Mouse (Mus musculus): Measurements from ENCODE around the gene Cers6.

The Cers6 gene

DNA sequence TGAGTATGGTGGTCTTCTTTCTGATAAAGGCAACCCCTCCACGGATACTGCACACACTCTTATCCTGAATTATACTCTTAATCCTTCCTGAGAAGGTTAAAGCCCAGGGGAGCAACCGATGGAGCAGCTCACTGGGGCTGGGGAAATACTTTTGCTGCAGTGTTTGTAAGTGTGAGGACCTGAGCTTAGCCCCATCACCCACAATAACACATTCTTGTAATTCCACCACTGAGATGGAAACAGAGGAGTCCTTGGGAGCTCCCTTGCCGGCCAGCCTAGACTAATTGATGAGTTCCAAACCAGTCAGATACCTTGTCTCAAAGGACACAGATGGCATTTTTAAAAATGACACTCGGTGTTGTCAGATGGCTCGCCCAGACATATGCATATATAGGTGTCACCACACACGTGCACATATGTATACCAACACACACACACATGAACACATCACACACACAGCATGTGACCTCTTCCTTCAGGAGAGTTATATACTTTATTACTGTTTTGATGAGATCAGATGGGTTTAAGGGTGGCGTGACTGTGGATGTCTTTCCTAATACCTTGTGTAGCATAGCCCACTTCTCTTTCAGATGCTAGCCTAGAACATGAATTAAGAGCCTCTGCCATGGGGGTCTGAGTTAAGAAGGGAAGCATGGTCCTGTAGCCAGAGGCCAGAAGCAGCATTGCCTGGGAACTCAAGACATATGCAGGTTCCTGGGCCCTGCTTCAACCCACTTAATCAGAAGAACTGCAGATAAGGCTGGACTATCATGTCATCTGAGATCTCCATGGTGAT is 210.4 kb downstream of the Cers6 start:
- DNase-seq (ENCODE audit: low spot score): no peak

DNA sequence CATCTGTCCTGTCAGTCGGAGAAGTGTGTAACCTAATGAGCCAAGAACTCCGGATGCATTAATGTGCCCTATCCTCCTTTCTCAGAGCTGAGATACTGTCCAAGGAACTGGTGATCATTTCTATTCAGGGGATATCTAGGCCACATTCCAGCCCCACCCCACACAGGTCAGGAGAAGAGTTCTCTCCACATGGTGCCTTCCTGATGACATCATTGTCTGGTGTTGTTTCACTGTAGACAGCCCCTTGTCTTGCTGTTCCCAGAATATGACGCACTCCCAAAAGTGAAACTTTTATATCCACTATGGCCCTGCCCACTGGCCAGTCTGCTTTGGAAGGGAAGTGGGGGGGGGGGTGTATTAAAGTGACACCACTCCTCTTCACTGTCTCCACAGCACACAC is 215.9 kb downstream of the Cers6 start:
- no peak for DNase-seq (ENCODE audit: low spot score)

DNA sequence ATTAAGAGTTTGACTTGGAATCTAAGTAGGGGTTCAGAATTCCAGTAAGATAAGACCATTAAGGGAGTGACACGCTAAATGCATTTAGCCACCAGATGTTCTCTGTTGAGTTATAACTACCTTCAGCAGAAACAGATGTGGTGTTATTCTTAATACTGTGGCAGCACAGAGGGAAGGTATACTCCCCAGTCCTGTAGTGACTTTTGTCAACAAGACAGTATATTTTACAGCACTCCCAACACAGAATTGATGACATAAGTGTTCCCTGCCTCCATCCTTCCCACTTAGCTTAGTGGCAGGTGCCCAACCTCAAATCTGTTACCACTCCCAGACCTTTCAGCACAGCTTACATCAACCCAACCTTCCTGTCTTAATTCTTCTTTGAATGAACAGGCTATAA is 219.5 kb downstream of the Cers6 start:
- no peak for DNase-seq (ENCODE audit: low spot score)

DNA sequence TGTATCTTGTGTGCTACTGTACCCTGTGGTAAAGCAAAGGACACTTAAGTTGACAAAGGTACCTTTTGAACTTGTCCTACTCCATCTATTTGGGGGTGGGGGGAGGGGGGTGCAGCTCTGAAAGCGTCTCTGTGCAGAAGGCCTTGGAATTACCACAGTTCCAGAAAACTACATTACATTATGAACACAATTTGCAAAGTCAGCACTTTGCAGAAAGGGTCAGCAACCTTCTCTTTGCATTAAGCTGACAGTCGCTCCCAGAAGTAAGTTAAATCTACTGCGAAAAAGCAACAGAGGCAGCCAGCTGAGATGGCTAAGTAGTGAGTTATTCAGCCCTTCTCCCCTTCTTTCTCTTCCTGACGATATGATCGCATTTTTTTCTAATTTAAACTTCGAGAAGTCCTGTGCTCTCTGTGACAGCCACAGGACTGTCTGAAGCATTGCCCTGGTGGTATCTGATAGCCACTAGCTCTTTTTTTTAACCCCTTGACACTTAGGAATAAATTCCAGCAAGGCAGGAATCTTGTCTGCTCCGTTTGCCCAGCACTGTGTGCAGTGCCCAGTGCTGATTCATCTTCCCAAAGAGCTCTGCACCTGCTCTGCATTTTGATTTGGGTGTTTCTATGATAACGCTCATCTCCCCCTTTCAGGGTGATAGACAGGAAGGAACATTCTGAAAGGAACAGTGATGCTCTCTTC is 221.4 kb downstream of the Cers6 start:
- DNase-seq (ENCODE audit: low spot score): no peak

DNA sequence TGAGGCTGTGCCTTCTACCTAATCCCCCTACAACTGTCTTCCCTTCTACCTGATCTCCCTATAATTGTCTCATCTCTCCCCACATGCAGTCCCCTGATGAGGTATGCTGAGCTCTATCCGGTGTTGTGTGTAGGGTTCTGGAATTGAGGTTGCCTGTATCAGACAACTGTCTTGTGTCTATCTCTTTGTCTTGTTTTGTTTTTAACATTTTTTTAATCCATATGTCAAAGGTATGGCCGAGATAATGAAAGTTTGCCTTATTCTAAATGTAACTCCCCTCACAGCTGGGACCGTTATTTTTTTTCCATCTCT is 221.9 kb downstream of the Cers6 start:
- no peak for DNase-seq (ENCODE audit: low spot score)

DNA sequence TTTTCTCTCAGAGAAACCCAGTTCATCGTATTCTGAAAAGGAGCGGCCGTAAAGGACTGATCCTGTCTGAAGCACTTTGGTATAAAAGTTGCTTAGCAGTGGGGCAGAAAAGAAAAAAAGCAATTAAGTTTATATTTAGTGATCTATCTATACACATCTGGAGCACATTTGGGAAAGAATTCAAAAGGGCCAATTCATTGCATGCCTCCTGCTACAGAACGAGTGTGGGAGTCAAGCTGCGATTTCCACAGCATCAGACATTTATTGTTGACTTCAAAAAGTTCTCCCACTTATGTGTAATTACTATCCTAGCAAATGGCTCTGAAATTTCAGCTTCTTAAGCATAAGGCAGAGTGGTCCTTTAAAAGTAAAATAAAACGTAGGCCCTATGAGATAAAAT is 223.2 kb downstream of the Cers6 start:
- DNase-seq (ENCODE audit: low spot score): no peak

DNA sequence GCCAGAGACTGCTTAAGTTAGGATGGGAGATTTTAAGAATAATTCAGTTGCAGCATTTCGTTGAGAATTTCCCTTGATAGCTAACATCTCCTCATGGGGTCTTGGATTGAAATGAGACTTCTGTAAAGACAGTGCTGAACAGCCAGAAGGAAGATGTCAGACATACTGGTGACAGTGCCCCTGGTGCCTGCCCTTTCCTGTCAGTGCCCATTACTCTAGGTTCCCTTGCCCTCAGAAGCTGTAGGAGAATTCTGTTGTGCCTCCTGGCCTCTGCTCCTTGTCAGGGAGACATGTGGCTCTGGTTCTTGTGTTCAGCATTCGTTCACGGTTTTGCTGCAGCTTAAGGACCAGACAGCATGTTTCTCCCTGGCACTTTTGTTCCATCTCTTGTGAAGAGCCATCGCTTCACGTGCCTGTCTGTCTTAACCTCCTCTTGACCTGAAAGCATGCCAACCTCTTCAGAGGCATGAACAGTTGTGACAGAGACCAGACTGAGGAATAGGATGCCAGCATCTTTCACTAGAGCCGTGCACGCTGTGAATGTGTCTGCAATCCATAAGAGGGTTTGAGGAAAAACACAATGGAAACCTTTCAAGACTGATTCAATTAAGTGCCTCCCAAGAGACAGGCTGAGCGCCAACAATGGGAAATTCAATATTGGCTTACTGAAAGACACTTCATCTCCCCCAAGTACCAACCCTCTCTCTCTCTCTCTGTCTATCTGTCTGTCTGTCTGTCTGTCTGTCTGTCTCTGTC is 225.4 kb downstream of the Cers6 start:
- no peak for DNase-seq (ENCODE audit: low spot score)

DNA sequence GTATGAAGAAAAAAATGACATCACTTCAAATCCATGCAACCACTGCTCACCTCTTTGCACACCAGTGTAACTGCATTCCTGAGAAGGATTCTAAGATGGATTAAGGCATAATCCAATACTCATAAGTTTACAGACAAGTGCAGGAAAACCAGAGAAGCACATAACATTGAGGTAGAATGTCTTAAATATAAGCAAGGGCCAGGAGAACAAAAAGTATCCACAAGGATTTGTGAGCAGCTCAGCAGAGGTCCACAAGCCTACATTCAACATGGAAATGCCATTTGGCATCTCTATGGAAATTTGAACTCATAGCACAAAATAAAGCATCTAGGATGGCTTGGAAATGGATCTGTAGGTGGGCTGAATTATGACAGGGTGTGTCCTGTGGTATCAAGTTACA is 234.6 kb downstream of the Cers6 start:
- DNase-seq (ENCODE audit: low spot score): no peak

DNA sequence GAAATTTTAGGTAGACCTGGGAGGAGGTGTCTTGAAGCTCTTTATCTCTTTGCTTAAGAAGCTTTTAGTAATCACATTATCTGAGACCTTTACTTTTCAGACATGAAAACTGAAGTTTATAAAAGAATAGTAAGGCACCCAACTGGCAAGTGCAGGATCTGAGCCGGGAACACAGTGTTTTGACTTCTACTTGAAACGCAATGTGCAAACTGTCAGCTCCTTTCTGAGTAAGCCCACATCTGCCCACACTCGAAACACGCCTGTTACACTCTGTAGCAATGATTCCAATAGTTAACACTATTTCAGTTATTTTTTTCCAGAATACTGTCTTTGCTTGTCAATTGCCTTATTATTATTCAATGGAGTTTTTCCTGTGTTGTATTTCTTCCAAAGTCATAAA is 235.6 kb downstream of the Cers6 start:
- no peak for DNase-seq (ENCODE audit: low spot score)

DNA sequence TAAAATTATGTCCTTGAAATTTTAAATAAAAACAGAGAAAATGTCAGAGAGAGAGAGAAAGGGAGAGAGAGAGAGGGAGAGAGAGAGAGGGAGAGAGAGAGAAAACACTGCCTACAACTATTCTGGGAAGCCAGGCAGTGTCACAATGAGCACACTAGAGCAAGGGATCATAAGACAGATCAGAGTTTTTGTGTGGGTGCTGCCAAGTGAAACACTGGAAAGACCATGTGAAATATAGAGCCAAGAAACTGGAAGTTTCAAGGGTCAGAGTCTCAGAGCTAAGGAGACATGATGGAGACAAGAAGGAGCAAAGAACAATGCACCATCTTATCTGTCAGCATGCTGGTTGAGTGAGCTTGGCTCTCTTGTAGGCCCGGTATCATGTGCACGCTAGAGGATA is 236.3 kb downstream of the Cers6 start:
- DNase-seq (ENCODE audit: low spot score): no peak

DNA sequence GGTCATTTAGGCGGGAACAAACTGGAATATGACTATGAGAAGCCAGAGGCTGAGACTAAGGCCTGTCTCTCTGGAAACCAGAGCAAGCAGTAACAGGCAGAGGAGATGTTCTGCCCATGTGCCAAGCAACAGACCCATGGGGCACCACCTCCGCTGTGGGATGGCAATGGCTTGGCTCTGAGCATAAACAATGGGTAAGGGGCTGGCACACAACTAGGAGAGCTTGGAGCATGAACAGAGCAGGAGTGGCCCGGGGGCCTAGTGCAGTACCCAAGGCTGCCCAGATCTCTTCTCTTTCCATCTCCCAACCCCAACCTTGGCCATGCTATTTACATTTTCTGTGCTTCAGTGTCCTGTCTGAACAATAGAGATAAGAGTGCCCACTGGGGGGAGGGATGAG is 237.5 kb downstream of the Cers6 start:
- no peak for DNase-seq (ENCODE audit: low spot score)

DNA sequence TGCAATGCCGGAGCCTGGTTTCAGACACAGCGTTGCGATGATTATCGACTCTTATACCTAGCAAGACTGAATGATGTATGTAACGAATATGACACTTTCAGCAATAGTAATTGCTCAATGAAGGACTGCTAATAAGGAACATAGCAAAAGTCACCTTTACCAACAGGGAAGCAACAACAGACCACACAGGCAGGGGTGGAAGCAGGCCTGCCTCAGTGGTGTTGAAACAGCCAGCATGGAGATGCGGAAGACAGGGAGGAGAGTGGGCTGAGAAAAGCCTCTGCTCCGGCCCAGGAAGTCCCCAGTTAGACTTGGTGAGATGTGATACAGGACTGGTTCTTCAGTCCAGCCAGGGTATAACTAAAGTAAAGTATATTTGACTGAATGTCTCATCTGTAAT is 237.9 kb downstream of the Cers6 start:
- DNase-seq (ENCODE audit: low spot score): no peak

DNA sequence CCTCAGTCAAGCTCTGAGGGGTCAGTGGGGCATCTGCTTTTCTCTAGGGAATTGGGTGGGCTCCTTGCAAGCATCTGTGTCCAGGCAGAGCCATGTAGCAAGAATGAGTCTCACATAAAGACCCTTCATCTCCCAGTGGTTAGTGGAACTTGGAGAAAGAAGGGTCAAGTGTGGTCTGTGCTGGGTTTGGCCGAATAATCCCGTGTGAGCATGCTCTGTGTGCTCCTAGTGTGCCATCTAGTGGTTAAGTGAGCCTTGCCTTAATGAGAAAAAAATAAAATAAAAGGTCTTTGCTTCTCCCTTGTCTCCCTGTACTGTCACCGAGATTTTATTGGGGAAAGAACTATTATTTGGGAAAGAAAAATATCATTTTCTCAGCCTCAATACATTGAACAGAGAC is 239.5 kb downstream of the Cers6 start:
- DNase-seq (ENCODE audit: low spot score): no peak

DNA sequence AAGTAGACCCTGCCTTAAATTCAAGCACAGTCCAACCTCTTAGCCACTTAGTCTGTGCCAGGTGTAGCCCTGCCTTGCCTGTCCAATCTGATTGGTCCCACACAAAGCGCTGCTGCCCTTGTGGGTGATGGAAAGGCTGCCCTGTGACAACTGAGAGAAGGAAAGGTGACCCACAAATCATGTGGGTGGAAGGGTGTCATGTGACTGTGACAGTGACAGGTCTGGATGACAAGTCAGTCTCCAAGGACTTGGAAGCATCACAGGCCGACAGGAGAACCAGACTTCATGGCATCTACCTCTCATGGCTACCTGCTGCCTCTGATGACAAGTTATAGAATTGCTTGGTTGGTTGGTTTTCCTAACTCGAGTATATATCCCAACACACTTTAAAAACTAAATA is 242.3 kb downstream of the Cers6 start:
- DNase-seq (ENCODE audit: low spot score): no peak

DNA sequence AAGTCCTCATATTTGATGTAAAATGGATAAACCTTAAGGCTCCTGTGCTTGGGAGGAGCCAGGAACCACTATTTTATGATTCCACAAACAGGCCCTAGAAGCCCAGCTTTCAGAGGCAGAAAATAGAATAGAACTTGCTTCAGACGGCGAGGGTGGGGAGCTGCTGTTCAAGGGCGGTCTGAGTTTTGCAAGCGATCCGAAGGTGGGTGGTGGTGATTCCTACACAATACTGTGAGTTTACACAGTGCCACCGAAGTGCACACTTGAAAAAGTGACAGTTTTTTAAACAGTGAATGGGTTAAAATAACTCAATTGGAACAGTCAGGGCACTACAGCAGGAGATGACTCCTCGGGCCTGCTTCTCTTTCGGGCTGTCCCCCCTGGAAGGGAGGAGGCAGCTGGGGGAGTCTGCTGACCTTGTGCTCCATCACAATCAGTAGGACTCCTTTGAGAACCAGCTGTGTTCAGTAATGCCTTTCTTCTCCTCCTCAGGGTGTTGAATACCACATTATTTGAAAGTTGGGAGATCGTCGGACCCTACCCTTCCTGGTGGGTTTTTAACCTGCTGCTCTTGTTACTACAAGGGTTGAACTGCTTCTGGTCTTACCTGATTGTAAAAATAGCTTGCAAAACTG is 243.4 kb downstream of the Cers6 start:
- no peak for DNase-seq (ENCODE audit: low spot score)

DNA sequence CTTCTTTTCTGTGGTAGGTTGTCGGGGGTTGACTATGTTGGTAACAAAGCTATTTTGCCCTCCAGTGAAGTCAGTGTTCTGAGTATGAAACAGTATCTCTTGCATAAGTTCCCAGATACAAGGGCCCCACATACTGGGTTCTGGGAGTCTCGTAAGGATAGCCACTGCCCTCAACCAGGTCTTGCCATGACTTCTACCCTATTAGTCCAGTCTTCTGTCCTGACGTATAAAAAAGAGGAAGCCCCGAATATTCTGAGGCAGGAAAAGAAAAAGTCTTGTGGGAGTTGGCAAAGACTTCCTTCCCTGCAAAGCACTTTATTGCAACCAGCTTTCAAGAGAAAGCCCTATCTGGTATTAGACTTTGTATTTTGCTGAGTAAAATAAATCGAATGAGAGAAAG is 248.0 kb downstream of the Cers6 start:
- DNase-seq (ENCODE audit: low spot score): no peak

DNA sequence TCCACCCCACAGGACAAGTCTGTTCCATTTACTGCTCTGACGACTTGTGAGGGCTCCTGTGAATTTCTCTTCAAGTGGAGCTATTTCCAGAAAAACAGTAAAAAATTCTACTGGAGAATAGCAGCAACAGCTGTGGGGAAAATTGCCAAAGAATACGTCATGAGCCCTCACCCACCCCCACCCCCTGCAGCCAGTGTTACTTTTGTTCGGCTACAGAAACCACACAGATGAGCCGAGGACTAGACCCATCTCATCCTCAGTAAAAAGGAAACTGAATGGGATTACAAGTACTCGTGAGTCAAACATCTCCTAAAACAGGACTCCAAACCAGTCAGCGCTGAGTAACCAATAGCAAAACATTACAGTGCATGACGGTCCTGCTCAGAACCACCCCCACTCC is 248.5 kb downstream of the Cers6 start:
- no peak for DNase-seq (ENCODE audit: low spot score)

DNA sequence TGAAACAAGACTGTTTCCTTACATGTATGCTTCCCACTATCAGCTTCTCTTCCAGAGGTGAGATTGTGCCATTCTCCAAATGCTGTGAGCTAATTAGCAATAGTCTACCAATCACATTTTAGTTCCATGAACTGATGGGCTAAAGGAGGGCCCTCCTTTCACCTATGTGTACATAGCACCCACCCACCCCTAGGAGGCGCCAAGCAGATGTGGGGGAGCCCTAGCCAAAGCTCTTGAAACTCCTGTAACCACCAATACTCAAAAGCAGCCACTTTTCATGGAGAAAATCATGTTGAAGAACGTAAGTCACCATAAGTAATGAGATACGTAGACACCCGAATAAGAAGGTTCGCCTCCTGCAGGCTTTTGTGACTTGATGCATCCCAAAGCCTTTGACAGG is 251.4 kb downstream of the Cers6 start:
- no peak for DNase-seq (ENCODE audit: low spot score)

DNA sequence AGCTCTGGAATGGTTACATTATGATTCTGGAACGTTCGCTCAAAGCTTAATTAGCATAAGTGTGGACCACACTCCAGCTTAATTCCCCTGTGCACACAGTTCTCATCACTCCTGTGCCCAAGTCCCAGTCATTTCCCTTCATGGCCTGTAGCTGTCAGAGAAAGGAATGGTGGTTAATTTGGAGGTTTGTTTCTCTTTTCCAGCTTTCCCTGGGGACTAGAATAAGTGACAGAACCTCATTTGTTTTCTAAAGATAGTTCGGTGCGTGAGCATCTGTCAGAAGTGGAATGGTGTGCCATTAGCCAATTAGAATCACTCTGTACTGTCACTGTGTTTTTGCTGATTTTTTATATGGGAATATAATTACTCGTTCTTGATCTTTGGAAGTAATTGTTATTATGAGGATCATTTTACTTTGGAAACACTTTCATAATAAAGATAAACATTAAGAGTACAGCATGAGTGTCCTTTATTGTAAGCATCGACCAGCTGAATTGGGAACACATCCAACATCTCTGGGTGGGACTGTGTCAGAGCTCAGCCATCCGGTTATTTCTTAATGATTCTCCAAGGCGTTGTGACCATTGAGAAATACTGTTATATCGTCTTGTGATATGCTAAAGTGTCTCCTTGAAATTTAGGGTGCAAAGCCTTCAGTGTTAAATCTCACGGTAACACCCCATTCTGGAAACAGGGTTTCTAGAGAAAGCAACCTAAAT is 252.7 kb downstream of the Cers6 start:
- DNase-seq (ENCODE audit: low spot score): no peak

DNA sequence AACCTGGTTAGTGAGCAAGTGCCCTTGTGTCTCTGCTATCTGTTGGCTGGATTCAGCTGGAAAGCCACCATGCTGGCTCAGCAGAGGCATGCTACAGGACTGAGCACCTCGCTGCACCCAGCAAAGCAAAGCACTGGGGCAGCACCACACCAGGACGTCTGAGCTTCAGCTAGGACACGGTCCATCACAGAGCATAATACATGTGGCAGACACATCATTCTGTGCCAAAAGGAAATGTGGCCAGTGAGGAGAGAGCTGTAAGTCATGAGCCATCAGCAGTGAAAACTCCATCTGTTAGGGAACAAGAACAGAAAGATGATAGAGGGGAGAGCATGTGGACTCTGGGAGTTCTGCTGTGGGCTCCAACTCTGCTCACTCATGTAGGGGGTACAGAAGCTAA is 254.7 kb downstream of the Cers6 start:
- DNase-seq (ENCODE audit: low spot score): no peak

DNA sequence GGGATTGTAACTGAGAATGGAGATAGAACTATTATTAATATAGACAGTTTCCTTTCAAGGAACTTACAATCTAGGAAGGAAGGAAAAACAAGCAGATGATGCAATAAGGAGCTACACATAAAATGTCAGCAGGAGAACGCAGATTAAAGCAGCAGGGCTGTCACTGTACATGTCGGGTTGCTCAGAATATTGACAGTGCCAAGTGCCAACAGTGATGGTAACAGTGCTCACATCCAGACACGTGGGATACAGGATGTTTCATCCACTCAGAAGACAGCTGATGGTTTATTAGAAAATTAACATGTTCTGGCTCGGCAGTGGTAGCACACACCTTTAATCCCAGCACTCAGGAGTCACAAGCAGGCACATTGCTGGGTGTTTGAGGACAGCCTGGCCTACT is 255.5 kb downstream of the Cers6 start:
- DNase-seq (ENCODE audit: low spot score): no peak

DNA sequence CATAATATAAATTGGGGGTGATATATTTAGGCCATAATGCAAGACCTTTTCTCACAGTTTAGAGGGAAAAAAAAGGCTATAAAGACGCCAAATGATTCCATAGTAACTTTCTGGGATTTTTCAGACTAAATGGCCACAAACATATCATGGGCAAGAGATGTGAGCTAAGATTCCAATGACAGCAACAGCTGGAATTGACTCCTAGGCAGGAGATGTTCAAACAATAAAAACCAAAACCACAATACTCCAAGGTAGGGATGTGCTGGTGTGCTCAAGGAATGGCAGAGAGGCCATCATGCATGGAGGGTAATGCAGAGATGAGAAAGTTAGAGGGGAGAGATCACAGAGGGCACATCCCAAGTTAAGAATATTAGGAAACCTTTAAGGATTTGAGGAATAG is 257.8 kb downstream of the Cers6 start:
- no peak for DNase-seq (ENCODE audit: low spot score)

All from ovary, postnatal 10 days (tissue).